Mouse (Mus musculus) left cerebral cortex, postnatal 4 days (tissue): ENCODE measurements at regions not wholly inside any gene's neighbourhood (a gene's known extent, or its start where the extent isn't known, plus 50 kb on each side); places are given as distances from the start of the nearest gene placed in this dataset.
"Not testable (repeated sequence)": the region's sequence is repeated elsewhere in the genome, so short reads cannot be mapped to it uniquely, and the experiment has no call there.

Source experiments
- DNase-seq: peaks from one replicate; pipeline ENCODE4 v3.0.0-alpha.2; 2022
- intact Hi-C: fragments of 180-260 bp; cut with DNase I; formaldehyde crosslinking; loops from one replicate; pipeline ENCODE4 v1.15.1; 2025

DNA sequence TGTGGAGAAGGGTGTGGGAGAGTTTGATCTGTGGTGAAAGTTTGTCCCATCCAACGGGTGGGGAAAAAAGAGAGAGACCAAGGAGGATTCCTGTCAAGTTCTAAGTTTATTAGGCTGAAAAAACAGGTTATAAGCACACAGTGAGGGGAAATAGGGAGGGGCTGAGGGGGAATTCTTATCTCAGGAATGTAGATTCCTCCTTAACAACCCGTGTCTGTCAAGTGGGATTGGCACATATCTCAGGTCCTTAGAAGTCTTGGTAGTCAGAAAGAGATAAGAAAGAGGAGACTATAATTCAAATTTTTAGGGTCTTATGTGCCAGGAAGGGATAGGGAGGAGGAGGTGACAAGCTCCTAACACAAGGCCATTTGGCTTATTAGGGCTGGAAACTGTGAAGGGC, 128.9 kb downstream of the 5530400C23Rik start:
- intact Hi-C loops = loop anchor here (2.0 kb wide), 1 partner anchor 242 kb away; no protein-coding TSS in a partner anchor
- no peak for DNase-seq

- DNase-seq = no peak
- intact Hi-C loops = no loop called here
Measured at GRCm38 (mm10) chr6:133431672-133432071, 139.7 kb downstream of the 5530400C23Rik start.

- DNase-seq, intact Hi-C loops: not testable (repeated sequence)
Measured at GRCm38 (mm10) chr6:133442841-133443240, 150.8 kb downstream of the 5530400C23Rik start.
